Mouse (Mus musculus) embryo, embryonic 11 days (tissue): ENCODE measurements around the gene Clec18a.
"Not testable (repeated sequence)": the region's sequence is repeated elsewhere in the genome, so short reads cannot be mapped to it uniquely, and the experiment has no call there.

Experiments used
- DNase-seq: peaks from one replicate; pipeline ENCODE4 v3.0.0-alpha.2; 2015

Clec18a gene

GRCm38 (mm10) chr8:111092326-111092725 lies at the start of gene Clec18a:
Clec18a (minus strand) TSS chr8:111092426.
- DNase-seq, result not testable (repeated sequence)

GRCm38 (mm10) chr8:111130756-111131155 lies 38.5 kb upstream of the Clec18a start:
- no peak for DNase-seq

DNA sequence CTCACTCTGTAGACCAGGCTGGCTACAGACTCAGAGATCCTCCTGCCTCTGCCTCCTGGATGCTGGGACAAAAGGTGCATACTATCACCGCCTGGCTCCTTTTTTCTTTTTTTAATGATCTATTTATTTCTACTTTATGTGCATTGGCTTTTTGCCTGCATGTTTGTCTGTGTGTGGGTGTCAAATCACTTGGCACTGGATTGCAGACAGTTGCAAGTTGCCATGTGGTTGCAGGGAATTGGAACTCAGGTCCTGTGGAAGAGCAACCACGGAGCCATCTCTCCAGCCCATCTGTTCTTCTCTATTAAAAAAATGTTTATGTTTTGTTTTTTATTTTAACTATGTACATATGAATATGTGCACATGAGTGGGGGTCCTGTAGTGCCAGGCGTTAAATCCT lies 27.3 kb upstream of the Clec18a start:
- no peak for DNase-seq

GRCm38 (mm10) chr8:111114891-111115290 lies 22.7 kb upstream of the Clec18a start:
- no peak for DNase-seq

GRCm38 (mm10) chr8:111094719-111095302 lies 2.6 kb upstream of the Clec18a start:
- DNase-seq, result peak; percentile 35

GRCm38 (mm10) chr8:111093865-111094718 lies 1.9 kb upstream of the Clec18a start, which contains the start of gene Pdpr:
Pdpr (plus strand) TSS chr8:111094630.
- peak; percentile 93 for DNase-seq

GRCm38 (mm10) chr8:111091706-111092105 lies 520 bp downstream of the Clec18a start:
- DNase-seq, result no peak

- peak; percentile 85 for DNase-seq
These were observed 2.1 kb downstream of the Clec18a start for GRCm38 (mm10) chr8:111090126-111090525.

DNA sequence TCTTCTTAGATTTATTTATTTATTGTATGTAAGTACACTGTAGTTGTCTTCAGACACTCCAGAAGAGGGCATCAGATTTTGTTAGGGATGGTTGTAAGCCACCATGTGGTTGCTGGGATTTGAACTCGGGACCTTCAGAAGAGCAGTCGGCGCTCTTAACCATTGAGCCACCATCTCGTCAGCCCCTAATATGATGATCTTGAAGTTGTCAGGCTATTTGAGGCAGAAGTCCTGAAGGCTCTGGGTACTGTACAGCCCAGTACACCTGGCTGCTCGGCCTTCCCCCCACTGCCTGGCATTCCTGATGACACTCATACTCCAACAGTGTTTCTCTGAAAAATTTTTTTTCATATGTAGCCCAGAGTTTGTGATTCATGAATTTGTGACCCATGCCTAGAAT lies 8.3 kb downstream of the Clec18a start:
- not testable (repeated sequence) for DNase-seq

DNA sequence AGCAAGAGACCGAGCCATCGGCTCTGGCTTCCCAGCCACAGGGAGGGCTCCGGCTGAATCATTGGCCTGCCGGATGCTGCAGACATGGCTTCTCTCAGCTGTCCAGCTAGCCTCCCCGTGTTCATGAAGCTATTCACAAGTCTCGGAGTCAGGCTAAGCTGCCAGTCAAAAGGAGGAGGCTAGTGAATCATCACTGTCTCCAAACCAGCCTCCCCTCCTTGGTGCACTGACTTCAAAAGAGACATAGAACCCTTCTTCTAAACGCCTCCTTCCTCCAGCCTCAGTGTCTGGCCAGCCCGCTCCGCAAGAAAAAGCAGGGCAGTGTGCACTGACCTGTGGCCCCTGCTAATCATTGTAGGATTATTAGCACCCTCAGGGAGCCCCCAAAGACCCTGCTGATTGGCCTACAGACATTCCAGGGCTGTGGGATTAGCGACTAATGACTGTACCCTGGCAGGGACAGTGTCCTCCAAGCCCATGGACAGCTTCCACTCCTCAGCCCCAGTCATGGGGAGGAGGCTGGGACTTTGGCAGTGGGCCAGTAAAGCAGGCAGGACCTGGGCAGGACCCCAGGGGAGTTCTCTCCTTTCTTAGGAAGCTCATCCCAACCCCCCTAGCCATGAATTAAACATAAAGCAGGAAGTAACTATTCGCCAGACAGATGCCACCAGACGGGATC lies 10.5 kb downstream of the Clec18a start:
- peak; percentile 9 for DNase-seq

DNA sequence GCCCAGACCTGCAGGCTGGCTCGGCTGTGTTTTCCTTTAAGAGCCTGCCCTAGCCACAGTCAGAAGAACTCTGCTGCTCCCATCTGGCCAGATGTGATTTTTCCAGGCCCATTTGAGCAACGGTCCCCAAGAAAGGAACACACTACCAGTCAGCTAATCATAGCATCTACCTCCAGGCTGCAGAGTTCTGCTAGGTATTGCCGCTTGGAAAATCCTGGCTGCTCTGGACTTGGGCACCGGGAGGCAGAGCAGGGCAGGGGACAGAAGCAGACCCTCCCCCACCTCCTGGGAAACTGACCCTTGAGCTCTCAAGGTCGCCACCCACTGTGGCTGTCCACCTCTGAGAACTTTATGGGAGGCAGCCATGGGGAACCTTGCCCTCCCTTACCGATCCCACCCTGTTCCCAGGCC lies 12.4 kb downstream of the Clec18a start:
- peak; percentile 52 for DNase-seq

DNA sequence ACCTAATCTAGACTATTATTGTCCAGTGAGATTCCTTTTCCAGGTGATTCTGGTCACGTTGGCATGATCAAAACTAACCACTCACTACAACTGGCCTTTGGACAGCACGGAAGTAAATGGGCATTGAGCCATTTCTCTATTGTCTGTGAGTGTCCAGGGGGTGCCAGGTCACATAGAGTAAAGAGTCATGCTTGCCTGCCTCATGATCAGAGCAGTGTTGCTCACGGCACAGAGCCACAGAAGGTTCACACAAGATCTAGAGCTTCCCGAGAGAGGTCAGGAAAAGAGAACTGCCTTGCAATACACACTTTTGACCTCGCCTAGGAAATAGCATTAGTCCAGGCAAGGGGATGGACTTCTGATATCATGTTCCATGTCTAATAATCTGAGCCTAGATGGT lies 12.8 kb downstream of the Clec18a start:
- no peak for DNase-seq

GRCm38 (mm10) chr8:111075926-111076325 lies 16.3 kb downstream of the Clec18a start:
- no peak for DNase-seq

GRCm38 (mm10) chr8:111068660-111069059 lies 23.6 kb downstream of the Clec18a start:
- DNase-seq, result not testable (repeated sequence)

GRCm38 (mm10) chr8:111067439-111067838 lies 24.8 kb downstream of the Clec18a start:
- DNase-seq, result peak; percentile 47

DNA sequence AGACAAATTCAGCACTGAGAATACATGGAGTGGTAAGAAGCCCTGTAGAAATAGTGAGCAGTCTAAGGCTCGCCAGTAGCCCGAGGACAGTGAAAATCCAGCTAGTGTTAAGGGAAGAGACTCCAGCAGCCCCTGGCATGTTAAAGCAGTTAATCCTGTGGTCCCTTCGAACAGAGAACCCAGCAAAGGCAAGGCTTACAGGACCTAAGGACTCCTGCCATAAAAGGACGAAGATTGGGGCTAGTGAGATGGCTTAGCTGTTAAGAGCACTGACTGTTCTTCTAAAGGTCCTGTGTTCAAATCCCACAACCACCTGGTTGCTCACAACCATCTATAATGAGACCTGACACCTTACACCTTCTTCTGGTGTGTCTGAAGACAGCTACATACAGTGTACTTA lies 25.9 kb downstream of the Clec18a start:
- no peak for DNase-seq

DNA sequence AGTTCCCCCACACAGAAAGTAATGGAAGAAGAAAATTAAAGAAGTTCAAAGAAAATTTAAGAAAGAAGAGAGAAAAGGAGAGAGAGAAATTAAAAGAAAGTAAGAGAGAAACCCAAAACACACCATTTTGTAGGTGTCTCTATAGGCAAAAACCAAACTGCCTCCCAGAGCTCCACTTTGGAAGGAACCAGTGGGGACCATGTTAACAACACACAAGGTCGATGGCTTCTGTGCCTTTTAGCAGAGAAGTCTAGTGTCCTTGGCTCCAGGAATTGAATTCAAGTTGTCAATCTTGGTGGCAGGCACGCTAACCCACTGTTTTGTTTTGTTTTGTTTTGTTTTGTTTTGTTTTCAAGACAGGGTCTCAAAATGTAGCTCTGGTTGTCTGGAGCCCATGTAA lies 29.3 kb downstream of the Clec18a start:
- peak; percentile 20 for DNase-seq

DNA sequence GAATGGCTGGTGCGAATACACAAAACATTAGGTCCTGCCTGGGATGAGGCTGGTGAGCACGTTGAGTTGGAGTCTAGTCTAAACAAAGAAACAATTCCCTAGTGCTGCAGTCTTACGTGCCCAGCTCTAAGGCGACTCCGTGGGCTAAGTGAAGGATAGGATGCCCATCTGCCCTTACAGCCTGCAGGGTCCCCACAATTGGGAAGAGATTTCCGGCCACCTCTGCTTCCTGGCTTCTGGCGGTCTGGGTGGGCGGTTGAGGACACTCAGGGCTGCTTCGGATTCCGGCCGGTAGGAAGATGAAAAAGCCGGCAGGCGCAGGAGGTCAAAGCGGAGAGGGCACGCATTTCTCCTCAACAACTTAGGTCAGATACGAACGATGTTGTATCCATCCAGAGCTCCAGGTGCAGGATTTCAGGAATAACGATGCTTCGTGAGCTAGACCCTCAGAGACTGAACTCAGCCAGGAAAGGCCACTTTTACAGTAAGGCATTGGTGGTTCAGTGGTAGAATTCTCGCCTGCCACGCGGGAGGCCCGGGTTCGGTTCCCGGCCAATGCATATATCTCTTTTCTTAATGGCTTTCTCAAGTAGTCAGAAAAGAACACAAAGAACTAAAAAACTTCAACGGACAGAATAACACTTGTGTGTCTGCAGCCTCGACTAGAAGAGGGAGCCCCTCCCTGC lies 30.0 kb downstream of the Clec18a start:
- DNase-seq, result peak; percentile 89

GRCm38 (mm10) chr8:111061688-111062071 lies 30.5 kb downstream of the Clec18a start:
- peak; percentile 50 for DNase-seq

DNA sequence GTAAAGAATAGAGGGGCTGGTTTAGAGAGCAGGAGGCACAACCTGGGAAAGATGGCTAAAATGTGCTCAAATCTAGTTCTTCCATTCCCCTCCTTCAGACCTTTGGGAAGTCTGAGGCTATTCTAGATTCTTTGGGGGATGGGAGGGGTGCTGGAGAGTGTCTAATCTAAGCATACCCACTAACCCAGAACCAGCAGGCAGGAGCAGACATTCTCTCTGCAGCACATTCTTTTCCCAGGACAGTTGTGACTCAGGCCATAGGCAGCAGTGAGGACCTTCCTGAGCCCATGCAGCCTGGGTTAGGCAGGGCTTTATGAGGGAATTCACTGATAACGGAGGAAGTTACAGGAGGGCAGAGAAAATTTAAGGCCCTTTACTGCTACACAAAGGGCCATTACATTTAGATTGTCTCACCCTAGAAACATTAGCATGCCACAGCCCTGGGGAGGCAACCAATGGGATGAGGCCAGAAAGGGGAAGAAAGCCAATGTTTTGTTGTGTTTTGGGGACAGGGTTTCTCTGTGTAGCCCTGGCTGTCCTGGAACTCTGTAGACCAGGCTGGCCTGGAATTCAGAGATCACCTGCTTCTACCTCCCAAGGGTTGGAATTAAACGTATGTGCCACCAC lies 33.2 kb downstream of the Clec18a start:
- DNase-seq, result no peak

GRCm38 (mm10) chr8:111056691-111057293 lies 35.4 kb downstream of the Clec18a start:
- DNase-seq, result no peak

- DNase-seq, result peak; percentile 97
These were observed 36.0 kb downstream of the Clec18a start, which contains the start of gene Exosc6 for GRCm38 (mm10) chr8:111056158-111056663. Exosc6 (plus strand) TSS chr8:111056339.
